Mouse (Mus musculus): ENCODE results near the gene Hfm1. TPM values are rescaled to one million over a fixed set of nuclear protein-coding genes. Genes with fewer than 3 reads are reported as not detected.

Hfm1 gene
- polyA plus RNA-seq (2012; rRNA removed) = 0.10 and 0.49 TPM in 2 replicates

- Histone ChIP-seq H3K27ac (ENCODE audit: control insufficient read depth, insufficient read depth, low read length) (no peak within 1 kb of the TSS), H3K4me3 (ENCODE audit: control insufficient read depth, insufficient read depth, low read length) (peak within 1 kb of the TSS; percentile 66), H3K36me3 (ENCODE audit: control insufficient read depth, insufficient read depth, low read length) (no peaks in the 10 kb centered on the region), H3K4me1 (replicated peaks; ENCODE audit: control insufficient read depth, insufficient read depth, low read length) (no peaks in the 10 kb centered on the region; the same call in 1 of the 2 replicates), H3K27me3 (ENCODE audit: control insufficient read depth, insufficient read depth, low read length) (no peaks in the 10 kb centered on the region)
- TF ChIP-seq CTCF (IDR thresholded peaks at IDR 0.05; ENCODE audit: borderline replicate concordance, control insufficient read depth, extremely low read depth, insufficient read depth, low read length, poor library complexity) (no peak), POLR2A (IDR thresholded peaks at IDR 0.05; ENCODE audit: control insufficient read depth, extremely low read depth, insufficient read depth, low read length, poor library complexity) (peak; percentile 40; the same call in 1 of the 2 replicates)
- 5% methylated on average over 64 of the region's 76 CpGs for WGBS
- peak; percentile 49 for DNase-seq
Observed at GRCm38 (mm10) chr5:106925488-106926368, at the start of gene Hfm1. Hfm1 (minus strand) TSS chr5:106926321.

GRCm38 (mm10) chr5:106973883-106974282 lies 47.8 kb upstream of the Hfm1 start:
- H3K4me1 ChIP-seq (replicated peaks; ENCODE audit: control insufficient read depth, insufficient read depth, low read length) = no peaks in the 10 kb centered on the region
- H3K27ac ChIP-seq (ENCODE audit: control insufficient read depth, insufficient read depth, low read length) = no peak overlapping the region
- no peak for TF ChIP-seq CTCF (IDR thresholded peaks at IDR 0.05; ENCODE audit: borderline replicate concordance, control insufficient read depth, extremely low read depth, insufficient read depth, low read length, poor library complexity)
- no peak for TF ChIP-seq POLR2A (IDR thresholded peaks at IDR 0.05; ENCODE audit: control insufficient read depth, extremely low read depth, insufficient read depth, low read length, poor library complexity)
- 96% methylated on average over 7 of the region's 7 CpGs for WGBS
- no peak for DNase-seq
- H3K36me3 ChIP-seq (ENCODE audit: control insufficient read depth, insufficient read depth, low read length) = peaks cover 57% of the 10 kb centered on the region
- no peaks in the 10 kb centered on the region for H3K27me3 ChIP-seq (ENCODE audit: control insufficient read depth, insufficient read depth, low read length)
- H3K4me3 ChIP-seq (ENCODE audit: control insufficient read depth, insufficient read depth, low read length) = no peak overlapping the region

- 65% methylated on average over 1 of the region's 1 CpGs for WGBS
- Histone ChIP-seq H3K4me3 (ENCODE audit: control insufficient read depth, insufficient read depth, low read length) (no peak overlapping the region), H3K27ac (ENCODE audit: control insufficient read depth, insufficient read depth, low read length) (no peak overlapping the region), H3K27me3 (ENCODE audit: control insufficient read depth, insufficient read depth, low read length) (no peaks in the 10 kb centered on the region), H3K4me1 (replicated peaks; ENCODE audit: control insufficient read depth, insufficient read depth, low read length) (peaks cover 3% of the 10 kb centered on the region), H3K36me3 (ENCODE audit: control insufficient read depth, insufficient read depth, low read length) (peaks cover 12% of the 10 kb centered on the region)
- TF ChIP-seq POLR2A (IDR thresholded peaks at IDR 0.05; ENCODE audit: control insufficient read depth, extremely low read depth, insufficient read depth, low read length, poor library complexity) (no peak), CTCF (IDR thresholded peaks at IDR 0.05; ENCODE audit: borderline replicate concordance, control insufficient read depth, extremely low read depth, insufficient read depth, low read length, poor library complexity) (no peak)
- DNase-seq = no peak
Observed at GRCm38 (mm10) chr5:106967578-106967977, 41.5 kb upstream of the Hfm1 start.

- peaks cover 3% of the 10 kb centered on the region for H3K4me1 ChIP-seq (replicated peaks; ENCODE audit: control insufficient read depth, insufficient read depth, low read length)
- H3K27me3 ChIP-seq (ENCODE audit: control insufficient read depth, insufficient read depth, low read length) = no peaks in the 10 kb centered on the region
- no peak for TF ChIP-seq CTCF (IDR thresholded peaks at IDR 0.05; ENCODE audit: borderline replicate concordance, control insufficient read depth, extremely low read depth, insufficient read depth, low read length, poor library complexity)
- no peak overlapping the region for H3K27ac ChIP-seq (ENCODE audit: control insufficient read depth, insufficient read depth, low read length)
- no peak overlapping the region for H3K4me3 ChIP-seq (ENCODE audit: control insufficient read depth, insufficient read depth, low read length)
- 94% methylated on average over 3 of the region's 3 CpGs for WGBS
- H3K36me3 ChIP-seq (ENCODE audit: control insufficient read depth, insufficient read depth, low read length) = peaks cover 12% of the 10 kb centered on the region
- DNase-seq = no peak
Observed at GRCm38 (mm10) chr5:106966443-106966842, 40.3 kb upstream of the Hfm1 start.

- peaks cover 3% of the 10 kb centered on the region for H3K4me1 ChIP-seq (replicated peaks; ENCODE audit: control insufficient read depth, insufficient read depth, low read length)
- WGBS = under 1% methylated on average over 41 of the region's 41 CpGs
- H3K4me3 ChIP-seq (ENCODE audit: control insufficient read depth, insufficient read depth, low read length) = peak overlapping the region; percentile 68
- peaks cover 6% of the 10 kb centered on the region for H3K36me3 ChIP-seq (ENCODE audit: control insufficient read depth, insufficient read depth, low read length)
- no peak for TF ChIP-seq POLR2A (IDR thresholded peaks at IDR 0.05; ENCODE audit: control insufficient read depth, extremely low read depth, insufficient read depth, low read length, poor library complexity)
- no peak for TF ChIP-seq CTCF (IDR thresholded peaks at IDR 0.05; ENCODE audit: borderline replicate concordance, control insufficient read depth, extremely low read depth, insufficient read depth, low read length, poor library complexity)
- no peak overlapping the region for H3K27ac ChIP-seq (ENCODE audit: control insufficient read depth, insufficient read depth, low read length)
- H3K27me3 ChIP-seq (ENCODE audit: control insufficient read depth, insufficient read depth, low read length) = no peaks in the 10 kb centered on the region
- DNase-seq = no peak
Observed at GRCm38 (mm10) chr5:106964513-106965014, 38.4 kb upstream of the Hfm1 start.

GRCm38 (mm10) chr5:106963584-106964512 lies 37.7 kb upstream of the Hfm1 start, which contains the start of gene Cdc7:
Cdc7 (plus strand) TSS chr5:106964322.
- Histone ChIP-seq H3K4me1 (replicated peaks; ENCODE audit: control insufficient read depth, insufficient read depth, low read length) (peaks cover 3% of the 10 kb centered on the region), H3K27ac (ENCODE audit: control insufficient read depth, insufficient read depth, low read length) (no peak within 1 kb of the TSS), H3K36me3 (ENCODE audit: control insufficient read depth, insufficient read depth, low read length) (no peaks in the 10 kb centered on the region), H3K4me3 (ENCODE audit: control insufficient read depth, insufficient read depth, low read length) (peak within 1 kb of the TSS; percentile 68), H3K27me3 (ENCODE audit: control insufficient read depth, insufficient read depth, low read length) (no peaks in the 10 kb centered on the region)
- peak; percentile 95 for DNase-seq
- TF ChIP-seq CTCF (IDR thresholded peaks at IDR 0.05; ENCODE audit: borderline replicate concordance, control insufficient read depth, extremely low read depth, insufficient read depth, low read length, poor library complexity) (no peak), POLR2A (IDR thresholded peaks at IDR 0.05; ENCODE audit: control insufficient read depth, extremely low read depth, insufficient read depth, low read length, poor library complexity) (peak; percentile 37; the same call in 1 of the 2 replicates)
- 8% methylated on average over 54 of the region's 54 CpGs for WGBS

Measured in thymus, adult 2 months (tissue).